Mouse (Mus musculus): ENCODE results near the gene Bpifa1. TPM values are rescaled to one million over a fixed set of nuclear protein-coding genes. Genes with fewer than 3 reads are reported as not detected.

The Bpifa1 gene
- polyA plus RNA-seq (2011; ENCODE audit: insufficient read length, low read depth, missing spikeins) = not detected in 2 replicates

DNA sequence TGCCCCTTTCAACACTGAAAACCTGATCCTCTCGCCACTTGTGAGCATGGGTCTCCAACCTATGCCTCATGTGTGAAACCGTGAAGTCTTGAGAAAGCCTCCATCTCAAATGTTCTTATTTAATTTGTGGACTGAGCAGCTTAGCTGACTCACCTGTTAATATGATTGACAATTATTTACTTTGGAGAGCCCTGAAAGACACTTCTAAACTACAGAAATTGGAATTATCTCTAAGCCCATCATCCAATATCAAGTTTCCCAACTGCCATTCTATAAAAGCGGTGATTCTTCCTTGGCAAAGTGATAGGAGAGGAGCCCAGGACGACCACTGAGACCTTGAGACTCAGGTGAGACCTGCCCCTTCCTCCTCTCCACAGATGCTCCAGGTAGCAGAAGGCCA, at the start of gene Bpifa1:
Gene Bpifa1, plus strand, starts transcription at position 301 of the 400 bp plus-strand sequence.
- no peaks in the 10 kb centered on the region for H3K4me1 ChIP-seq (ENCODE audit: control insufficient read depth, insufficient read depth, low read length)
- H3K27ac ChIP-seq (ENCODE audit: insufficient read depth, low read length) = no peak within 1 kb of the TSS
- TF ChIP-seq POLR2A (IDR thresholded peaks at IDR 0.05; ENCODE audit: low read depth, low read length) (no peak), CTCF (IDR thresholded peaks at IDR 0.05; ENCODE audit: borderline replicate concordance, insufficient read depth, low read length) (no peak)
- H3K4me3 ChIP-seq (ENCODE audit: insufficient read depth, low read length) = no peak within 1 kb of the TSS

DNA sequence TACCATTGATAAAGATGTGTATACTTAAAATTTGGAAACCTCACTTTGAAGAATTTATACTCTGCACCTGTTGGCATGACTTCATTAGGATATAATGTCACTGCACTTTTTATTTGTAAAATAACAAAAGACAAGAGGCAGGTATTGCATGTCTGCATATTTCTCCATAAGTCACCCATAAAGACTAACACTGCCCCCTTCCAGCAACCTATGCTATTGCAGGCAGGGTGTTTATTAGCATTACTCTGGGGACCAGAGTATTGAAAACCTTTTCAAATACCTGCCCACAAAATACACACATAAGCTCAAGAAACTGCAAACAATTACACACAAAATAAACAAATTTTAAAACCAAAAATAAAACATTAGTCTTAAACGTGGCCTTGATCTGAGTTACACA, 44.9 kb upstream of the Bpifa1 start:
- H3K27ac ChIP-seq (ENCODE audit: insufficient read depth, low read length) = no peak overlapping the region
- H3K4me3 ChIP-seq (ENCODE audit: insufficient read depth, low read length) = no peak overlapping the region
- TF ChIP-seq POLR2A (IDR thresholded peaks at IDR 0.05; ENCODE audit: low read depth, low read length) = no peak
- no peak for TF ChIP-seq CTCF (IDR thresholded peaks at IDR 0.05; ENCODE audit: borderline replicate concordance, insufficient read depth, low read length)
- no peaks in the 10 kb centered on the region for H3K4me1 ChIP-seq (ENCODE audit: control insufficient read depth, insufficient read depth, low read length)

GRCm38 (mm10) chr2:154117381-154117780, 25.3 kb upstream of the Bpifa1 start:
- no peak for TF ChIP-seq POLR2A (IDR thresholded peaks at IDR 0.05; ENCODE audit: low read depth, low read length)
- no peak for TF ChIP-seq CTCF (IDR thresholded peaks at IDR 0.05; ENCODE audit: borderline replicate concordance, insufficient read depth, low read length)

DNA sequence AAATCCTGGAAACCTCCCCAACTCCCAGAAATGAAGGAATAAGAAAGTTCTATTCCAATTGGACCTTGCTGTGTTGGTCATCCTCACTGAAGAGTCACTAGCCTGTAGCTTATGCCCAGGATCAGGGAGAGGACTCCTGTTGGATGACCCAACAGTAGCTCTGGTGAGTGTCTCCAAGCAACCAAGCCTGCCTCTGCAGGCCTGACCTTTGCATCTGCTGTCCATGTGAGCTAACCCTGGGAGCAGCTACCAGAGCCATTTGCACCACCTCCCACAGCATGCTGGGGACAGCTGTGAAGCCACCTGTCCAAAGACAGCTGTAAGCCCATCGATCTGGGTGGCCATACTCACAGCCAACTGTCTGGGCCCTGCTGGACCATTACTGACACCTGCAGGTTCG, 12.6 kb upstream of the Bpifa1 start, which contains the start of gene Bpifa3:
Gene Bpifa3, plus strand, starts transcription at position 217 of the 400 bp plus-strand sequence.
- Histone ChIP-seq H3K27ac (ENCODE audit: insufficient read depth, low read length) (no peak within 1 kb of the TSS), H3K4me1 (ENCODE audit: control insufficient read depth, insufficient read depth, low read length) (no peaks in the 10 kb centered on the region), H3K4me3 (ENCODE audit: insufficient read depth, low read length) (no peak within 1 kb of the TSS)
- TF ChIP-seq CTCF (IDR thresholded peaks at IDR 0.05; ENCODE audit: borderline replicate concordance, insufficient read depth, low read length) (no peak), POLR2A (IDR thresholded peaks at IDR 0.05; ENCODE audit: low read depth, low read length) (no peak)

More at GRCm38 (mm10) chr2:154117381-154117780, 25.3 kb upstream of the Bpifa1 start:
- H3K4me3 ChIP-seq (ENCODE audit: insufficient read depth, low read length) = no peak overlapping the region
- no peaks in the 10 kb centered on the region for H3K4me1 ChIP-seq (ENCODE audit: control insufficient read depth, insufficient read depth, low read length)
- no peak overlapping the region for H3K27ac ChIP-seq (ENCODE audit: insufficient read depth, low read length)

- no peak overlapping the region for H3K4me3 ChIP-seq (ENCODE audit: insufficient read depth, low read length)
- TF ChIP-seq POLR2A (IDR thresholded peaks at IDR 0.05; ENCODE audit: low read depth, low read length) (no peak), CTCF (IDR thresholded peaks at IDR 0.05; ENCODE audit: borderline replicate concordance, insufficient read depth, low read length) (no peak)
- no peaks in the 10 kb centered on the region for H3K4me1 ChIP-seq (ENCODE audit: control insufficient read depth, insufficient read depth, low read length)
- no peak overlapping the region for H3K27ac ChIP-seq (ENCODE audit: insufficient read depth, low read length)
Observed at GRCm38 (mm10) chr2:154143735-154144134, 1.1 kb downstream of the Bpifa1 start.

DNA sequence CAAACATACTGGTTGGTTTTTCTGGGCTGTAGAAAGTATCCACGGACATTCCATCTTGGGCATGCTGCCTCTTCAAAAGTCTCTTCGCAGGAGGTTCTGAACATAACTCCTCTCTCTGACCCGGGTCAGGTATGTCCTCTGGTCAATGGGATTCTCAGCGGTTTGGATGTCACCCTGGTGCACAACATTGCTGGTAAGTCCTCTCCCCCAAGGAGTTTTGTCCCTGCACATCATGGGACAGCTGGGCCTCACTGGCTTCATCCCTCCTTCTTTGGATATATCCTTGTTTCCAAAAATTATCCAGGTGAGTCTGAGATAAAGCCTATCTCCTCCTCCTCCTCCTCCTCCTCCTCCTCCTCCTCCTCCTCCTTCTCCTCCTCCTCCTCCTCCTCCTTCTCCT, 4.8 kb downstream of the Bpifa1 start:
- H3K27ac ChIP-seq (ENCODE audit: insufficient read depth, low read length) = no peak overlapping the region
- H3K4me3 ChIP-seq (ENCODE audit: insufficient read depth, low read length) = no peak overlapping the region
- H3K4me1 ChIP-seq (ENCODE audit: control insufficient read depth, insufficient read depth, low read length) = no peaks in the 10 kb centered on the region
- no peak for TF ChIP-seq CTCF (IDR thresholded peaks at IDR 0.05; ENCODE audit: borderline replicate concordance, insufficient read depth, low read length)
- TF ChIP-seq POLR2A (IDR thresholded peaks at IDR 0.05; ENCODE audit: low read depth, low read length) = no peak

GRCm38 (mm10) chr2:154158433-154158832, 15.8 kb downstream of the Bpifa1 start:
- Histone ChIP-seq H3K4me1 (ENCODE audit: control insufficient read depth, insufficient read depth, low read length) (no peaks in the 10 kb centered on the region), H3K27ac (ENCODE audit: insufficient read depth, low read length) (no peak overlapping the region), H3K4me3 (ENCODE audit: insufficient read depth, low read length) (no peak overlapping the region)
- TF ChIP-seq CTCF (IDR thresholded peaks at IDR 0.05; ENCODE audit: borderline replicate concordance, insufficient read depth, low read length) (0 out of 2 replicates have a peak, but pooled peaks have one; percentile 14), POLR2A (IDR thresholded peaks at IDR 0.05; ENCODE audit: low read depth, low read length) (no peak)

GRCm38 (mm10) chr2:154162307-154162706, 19.6 kb downstream of the Bpifa1 start, which contains the start of gene Bpifa5:
Gene Bpifa5 (plus strand): TSS chr2:154162607.
- H3K27ac ChIP-seq (ENCODE audit: insufficient read depth, low read length) = no peak within 1 kb of the TSS
- H3K4me3 ChIP-seq (ENCODE audit: insufficient read depth, low read length) = no peak within 1 kb of the TSS
- no peaks in the 10 kb centered on the region for H3K4me1 ChIP-seq (ENCODE audit: control insufficient read depth, insufficient read depth, low read length)
- no peak for TF ChIP-seq CTCF (IDR thresholded peaks at IDR 0.05; ENCODE audit: borderline replicate concordance, insufficient read depth, low read length)
- TF ChIP-seq POLR2A (IDR thresholded peaks at IDR 0.05; ENCODE audit: low read depth, low read length) = no peak

- no peak for TF ChIP-seq CTCF (IDR thresholded peaks at IDR 0.05; ENCODE audit: borderline replicate concordance, insufficient read depth, low read length)
- TF ChIP-seq POLR2A (IDR thresholded peaks at IDR 0.05; ENCODE audit: low read depth, low read length) = no peak
- Histone ChIP-seq H3K4me1 (ENCODE audit: control insufficient read depth, insufficient read depth, low read length) (no peaks in the 10 kb centered on the region), H3K27ac (ENCODE audit: insufficient read depth, low read length) (no peak overlapping the region), H3K4me3 (ENCODE audit: insufficient read depth, low read length) (no peak overlapping the region)
Observed at GRCm38 (mm10) chr2:154163306-154163705, 20.6 kb downstream of the Bpifa1 start.

- Histone ChIP-seq H3K4me3 (ENCODE audit: insufficient read depth, low read length) (no peak overlapping the region), H3K27ac (ENCODE audit: insufficient read depth, low read length) (no peak overlapping the region), H3K4me1 (ENCODE audit: control insufficient read depth, insufficient read depth, low read length) (no peaks in the 10 kb centered on the region)
- TF ChIP-seq CTCF (IDR thresholded peaks at IDR 0.05; ENCODE audit: borderline replicate concordance, insufficient read depth, low read length) = no peak
- TF ChIP-seq POLR2A (IDR thresholded peaks at IDR 0.05; ENCODE audit: low read depth, low read length) = no peak
Observed at GRCm38 (mm10) chr2:154169172-154169571, 26.5 kb downstream of the Bpifa1 start.
